Mouse (Mus musculus) heart, postnatal 0 days (tissue): ENCODE data around the gene Ilkap. TPM values are rescaled to one million over a fixed set of nuclear protein-coding genes. Genes with fewer than 3 reads are reported as not detected.
A peak's percentile ranks its signal among the peaks of the same experiment; 100 is the strongest.

Source experiments
- ATAC-seq: fragments of 200-750 bp; cut with Nextera tagmentation; 2 replicates; pipeline ENCODE4 v1.8.0; 2017; ENCODE audit warnings: low read depth, moderate number of reproducible peaks, moderate library complexity; ENCODE audit not compliant: insufficient read depth
- DNase-seq: peaks from one replicate; pipeline ENCODE4 v3.0.0-alpha.2; 2016; ENCODE audit warnings: low spot score
- H3K27ac ChIP-seq: fragments of 300-500 bp; sonication (generic); 2 replicates; pipeline ENCODE4 v1.5.1; 2014; ENCODE audit warnings: low read depth, mild to moderate bottlenecking
- H3K27me3 ChIP-seq: fragments of 300-500 bp; sonication (generic); 2 replicates; pipeline ENCODE4 v1.6.1; 2014; ENCODE audit warnings: low read length, mixed read lengths; ENCODE audit not compliant: control insufficient read depth, insufficient read depth
- H3K36me3 ChIP-seq: fragments of 300-500 bp; sonication (generic); replicated peaks from 2 replicates; pipeline ENCODE4 v1.6.1; 2014; ENCODE audit warnings: low read length, mixed read lengths; ENCODE audit not compliant: control insufficient read depth, insufficient read depth
- H3K4me1 ChIP-seq: fragments of 300-500 bp; sonication (generic); 2 replicates; pipeline ENCODE4 v1.6.1; 2014; ENCODE audit warnings: antibody characterized with exemption; ENCODE audit not compliant: control insufficient read depth, insufficient read depth
- H3K4me2 ChIP-seq: fragments of 300-500 bp; sonication (generic); 2 replicates; pipeline ENCODE4 v1.6.1; 2014; ENCODE audit warnings: low read depth, mild to moderate bottlenecking, low read length, moderate library complexity
- H3K4me3 ChIP-seq: fragments of 300-500 bp; sonication (generic); 2 replicates; pipeline ENCODE4 v1.5.1; 2014; ENCODE audit warnings: low read depth, low read length
- H3K9ac ChIP-seq: fragments of 300-500 bp; sonication (generic); replicated peaks from 2 replicates; pipeline ENCODE4 v1.6.1; 2014; ENCODE audit warnings: low read depth, low read length, mixed read lengths
- H3K9me3 ChIP-seq: fragments of 300-500 bp; sonication (generic); replicated peaks from 2 replicates; pipeline ENCODE4 v1.6.1; 2016; ENCODE audit warnings: low read length; ENCODE audit not compliant: control insufficient read depth
- CTCF ChIP-seq: IDR thresholded peaks from 2 replicates; pipeline ENCODE4 v1.5.1; 2016; ENCODE audit warnings: antibody characterized with exemption, control low read depth, low read depth
- EP300 ChIP-seq: IDR thresholded peaks from 2 replicates; pipeline ENCODE4 v1.6.1; 2016; ENCODE audit warnings: antibody characterized with exemption, low read depth
- WGBS: fragments of 180-500 bp; shearing (Covaris S2); extraction: QIAGEN DNeasy Blood & Tissue Kit; methylation state at CpG from one replicate; pipeline ENCODE4 v1.1.7; 2014; 5-methylcytosine and 5-hydroxymethylcytosine counted together
- polyA plus RNA-seq: library from polyadenylated mRNA; unstranded; fragments of >200 nt; fragmentation: Nextera tagmentation; extraction: Ambion mirVana; gene quantifications from 2 replicates; pipeline ENCODE4 v1.2.1, GENCODE M21; 2015
- total RNA-seq: library from RNA; depleted of rRNA; stranded (reverse); fragments of >200 nt; gene quantifications from 2 replicates; pipeline ENCODE4 v1.2.3, GENCODE M21; 2014; ENCODE audit warnings: low replicate concordance

Gene Ilkap
- total and polyA plus RNA-seq, 2 experiments from 2014 or later, result 70.5 to 71.4 TPM

DNA sequence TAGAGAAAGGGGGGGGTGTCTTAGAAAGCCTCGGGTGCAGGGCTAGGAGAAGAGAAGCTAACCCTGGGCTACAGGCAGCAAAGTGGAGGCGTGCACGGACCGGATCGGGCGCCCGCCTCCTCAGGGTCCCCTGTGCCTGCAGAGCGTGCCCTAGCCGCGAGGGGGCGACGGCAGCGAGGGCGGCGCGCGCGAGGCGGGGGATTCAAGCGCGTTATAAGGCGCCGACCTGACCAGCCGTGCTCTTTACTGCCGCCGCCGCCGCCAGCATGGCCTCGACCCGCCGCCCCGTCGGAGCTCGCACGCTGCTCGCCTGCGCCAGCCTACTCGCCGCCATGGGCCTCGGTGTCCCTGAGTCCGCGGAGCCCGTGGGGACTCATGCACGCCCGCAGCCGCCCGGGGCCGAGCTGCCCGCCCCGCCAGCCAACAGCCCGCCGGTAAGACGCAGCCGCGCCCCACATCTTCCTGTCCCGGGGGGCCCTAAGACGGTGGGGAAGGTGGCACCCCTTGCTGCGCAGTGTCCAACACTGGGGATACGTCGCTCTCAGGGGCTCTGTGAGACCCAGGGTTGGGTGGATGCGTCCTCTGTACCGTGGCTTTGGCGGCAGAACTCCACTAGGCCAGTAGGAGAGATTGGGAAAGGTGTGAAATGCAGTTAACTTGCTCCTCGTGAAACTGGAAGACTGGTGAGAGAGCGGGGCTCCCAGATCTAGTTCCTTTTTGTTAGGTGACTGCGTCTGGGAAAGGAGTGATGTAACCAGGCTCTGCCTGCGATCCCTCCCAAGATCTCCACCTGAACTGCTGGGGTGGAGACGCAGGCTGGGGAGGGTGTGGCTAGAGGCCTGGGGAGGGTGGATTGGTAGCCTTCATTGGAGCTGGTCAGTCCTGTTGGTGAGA is 32.2 kb downstream of the Ilkap start, which contains the start of gene Erfe:
Gene Erfe (plus strand): TSS at position 216 of the 894 bp plus-strand sequence.
- WGBS, result 3% methylated on average over 66 of the region's 68 CpGs
- H3K36me3 ChIP-seq, result peaks cover 19% of the 10 kb centered on the region

DNA sequence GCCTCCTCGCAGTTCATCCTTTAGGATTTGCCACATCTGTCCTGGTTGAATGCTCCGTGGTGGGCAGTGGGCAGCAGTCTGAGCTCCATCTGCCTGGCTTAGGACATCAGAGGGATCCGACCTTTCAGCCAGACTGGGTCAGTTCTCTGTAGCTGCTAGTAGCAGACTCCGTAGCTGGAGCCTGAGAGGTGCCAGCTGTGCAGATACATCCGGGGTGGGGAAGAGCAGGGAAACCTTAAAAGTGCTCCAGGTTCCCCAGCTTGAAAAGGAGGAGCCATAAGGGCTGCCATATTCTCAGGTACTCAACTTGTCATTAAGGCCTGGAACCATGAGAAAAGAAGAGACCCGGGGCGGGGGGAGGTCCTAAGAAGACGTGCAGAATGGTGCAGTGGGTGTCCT is 32.8 kb downstream of the Ilkap start:
- DNase-seq (no peak), ATAC-seq (no peak)
- TF ChIP-seq CTCF (no peak), EP300 (no peak)
- Histone ChIP-seq H3K4me1 (peaks cover 12% of the 10 kb centered on the region), H3K4me2 (peak overlapping the region; percentile 89), H3K9ac (no peak overlapping the region), H3K27me3 (no peaks in the 10 kb centered on the region), H3K36me3 (peaks cover 21% of the 10 kb centered on the region), H3K9me3 (no peaks in the 10 kb centered on the region; the same call in 1 of the 2 replicates), H3K4me3 (peak overlapping the region; percentile 51), H3K27ac (no peak overlapping the region)
- WGBS, result 26% methylated on average over 8 of the region's 8 CpGs

More for the DNA sequence above, 32.2 kb downstream of the Ilkap start, which contains the start of gene Erfe:
- Histone ChIP-seq H3K9me3 (no peaks in the 10 kb centered on the region; the same call in 1 of the 2 replicates), H3K4me2 (peak within 1 kb of the TSS; percentile 89), H3K9ac (peak within 1 kb of the TSS; percentile 44; the same call in 1 of the 2 replicates), H3K4me1 (peaks cover 12% of the 10 kb centered on the region), H3K4me3 (peak within 1 kb of the TSS; percentile 51), H3K27me3 (no peaks in the 10 kb centered on the region), H3K27ac (no peak within 1 kb of the TSS)
- ATAC-seq (peak; percentile 46; the same call in 1 of the 2 replicates), DNase-seq (peak; percentile 50)
- no peak for TF ChIP-seq EP300
- peak; percentile 74 for TF ChIP-seq CTCF

DNA sequence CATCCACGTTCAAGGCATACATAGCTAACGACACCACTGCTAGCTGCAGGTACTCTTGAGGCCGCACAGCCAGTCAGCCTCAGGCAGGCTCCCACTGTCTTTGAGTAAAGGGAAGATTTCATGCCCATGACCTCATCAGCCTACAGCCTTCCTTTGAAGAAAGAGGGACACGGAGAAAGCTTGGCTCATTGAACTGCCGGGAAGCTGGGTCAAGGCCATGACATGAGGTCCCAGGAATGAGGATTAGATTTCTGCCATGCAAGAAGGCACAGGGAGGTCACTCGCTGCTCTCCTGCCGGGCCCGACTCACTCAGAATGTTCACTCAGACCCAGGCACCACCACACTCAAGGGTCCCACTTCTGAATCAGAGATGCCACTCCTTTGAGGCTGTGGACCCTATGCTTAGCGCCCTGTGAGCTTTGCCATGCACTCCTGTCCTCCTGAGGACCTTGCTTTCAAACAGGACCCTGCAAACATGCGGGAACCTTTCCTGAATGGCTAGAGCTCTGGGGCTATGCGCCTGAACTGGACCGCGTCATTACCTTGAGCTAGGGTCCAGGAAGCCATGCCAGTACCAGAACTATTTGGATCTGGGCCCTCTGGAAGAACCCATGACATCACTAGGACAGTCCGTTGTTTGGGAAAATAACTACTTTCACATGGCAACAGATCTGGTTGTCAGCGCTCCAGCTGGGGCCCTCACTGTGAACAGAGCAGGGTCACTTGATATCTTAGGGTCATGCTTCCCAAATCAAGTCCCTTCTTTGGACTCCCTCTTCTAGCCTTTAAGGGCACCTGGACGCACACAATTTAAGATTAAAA is 33.6 kb downstream of the Ilkap start:
- WGBS, result 86% methylated on average over 16 of the region's 16 CpGs
- Histone ChIP-seq H3K9me3 (no peaks in the 10 kb centered on the region; the same call in 1 of the 2 replicates), H3K4me1 (peaks cover 12% of the 10 kb centered on the region), H3K9ac (no peak overlapping the region), H3K4me2 (no peak overlapping the region), H3K36me3 (peaks cover 23% of the 10 kb centered on the region), H3K27me3 (no peaks in the 10 kb centered on the region), H3K27ac (no peak overlapping the region), H3K4me3 (no peak overlapping the region)
- no peak for DNase-seq
- no peak for TF ChIP-seq EP300
- TF ChIP-seq CTCF, result no peak
- no peak for ATAC-seq

DNA sequence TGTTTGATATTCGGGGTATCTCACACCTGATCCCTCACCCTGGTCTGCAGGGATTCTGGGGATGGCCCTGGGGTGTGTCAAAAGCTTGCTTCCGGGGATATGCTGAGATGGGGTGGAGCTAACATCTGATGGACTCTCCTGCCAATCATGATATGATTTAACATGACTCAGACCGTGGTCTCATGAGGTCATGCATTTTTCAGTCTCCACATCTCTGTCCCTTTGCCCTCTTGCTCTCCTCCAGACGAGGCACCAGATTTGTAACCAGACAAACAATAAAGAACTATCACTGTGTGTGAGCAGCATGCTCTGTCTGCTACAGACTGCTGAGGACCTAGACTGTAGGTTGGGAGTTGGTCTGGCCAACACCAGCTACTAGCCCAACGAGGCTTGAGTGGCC is 36.5 kb downstream of the Ilkap start:
- 75% methylated on average over 5 of the region's 5 CpGs for WGBS
- peaks cover 32% of the 10 kb centered on the region for H3K36me3 ChIP-seq
- H3K4me1 ChIP-seq, result peaks cover 12% of the 10 kb centered on the region

DNA sequence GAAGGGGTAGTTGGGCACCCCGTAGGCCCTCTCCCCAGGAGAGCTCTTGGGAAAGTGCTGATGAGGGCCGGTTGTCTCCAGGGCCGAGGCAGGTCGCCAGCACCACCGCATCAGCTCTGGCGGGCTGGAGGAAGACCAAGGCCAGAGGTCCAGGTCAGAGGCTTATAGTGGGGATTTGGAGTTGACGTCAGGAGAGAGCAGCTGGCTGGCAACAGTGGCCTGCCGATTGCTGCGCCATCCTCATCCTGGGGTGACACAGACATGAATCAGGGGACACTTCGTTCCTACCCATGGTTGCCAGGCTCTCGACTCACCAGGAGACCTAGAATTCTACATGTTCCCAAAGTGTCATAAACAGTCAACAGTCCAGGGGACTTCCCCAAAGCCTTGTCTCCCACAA is 42.5 kb downstream of the Ilkap start:
- 73% methylated on average over 11 of the region's 11 CpGs for WGBS
- no peak overlapping the region for H3K4me2 ChIP-seq
- no peak for TF ChIP-seq EP300
- TF ChIP-seq CTCF, result no peak
- H3K4me3 ChIP-seq, result no peak overlapping the region
- peaks cover 4% of the 10 kb centered on the region; the same call in 1 of the 2 replicates for H3K4me1 ChIP-seq
- ATAC-seq (no peak), DNase-seq (no peak)
- no peak overlapping the region for H3K27ac ChIP-seq
- H3K27me3 ChIP-seq, result no peaks in the 10 kb centered on the region
- H3K36me3 ChIP-seq, result peaks cover 37% of the 10 kb centered on the region
- H3K9ac ChIP-seq, result no peak overlapping the region
- no peaks in the 10 kb centered on the region for H3K9me3 ChIP-seq

More for the DNA sequence above, 36.5 kb downstream of the Ilkap start:
- Histone ChIP-seq H3K4me2 (no peak overlapping the region), H3K27me3 (no peaks in the 10 kb centered on the region), H3K9me3 (no peaks in the 10 kb centered on the region; the same call in 1 of the 2 replicates), H3K9ac (no peak overlapping the region), H3K4me3 (no peak overlapping the region), H3K27ac (no peak overlapping the region)
- TF ChIP-seq CTCF, result no peak
- TF ChIP-seq EP300, result no peak
- DNase-seq (no peak), ATAC-seq (no peak)
